Mouse (Mus musculus) megakaryocyte, embryonic 14.5 days (primary cell): Measurements from ENCODE around the gene Shb.

ENCODE experiments used
- FLI1 ChIP-seq: IDR thresholded peaks from 2 replicates; pipeline ENCODE4 v1.6.1; 2012; ENCODE audit warnings: low read length, inconsistent platforms, mixed read lengths
- GATA1 ChIP-seq: IDR thresholded peaks from 3 replicates; pipeline ENCODE4 v1.6.1; 2012; ENCODE audit warnings: mixed read lengths, low read length, inconsistent platforms, borderline replicate concordance

- TF ChIP-seq GATA1 (no peak), FLI1 (no peak)
Measured at GRCm38 (mm10) chr4:45481431-45481830, 50.8 kb downstream of the Shb start.
